Mouse (Mus musculus): ENCODE measurements at regions not wholly inside any gene's neighbourhood (a gene's known extent, or its start where the extent isn't known, plus 50 kb on each side); places are given as distances from the start of the nearest gene placed in this dataset.

GRCm38 (mm10) chr4:26016071-26016470, 216.0 kb upstream of the Fut9 start:
- DNase-seq (ENCODE audit: low spot score in 2 of 2), result no peak

GRCm38 (mm10) chr4:26000364-26000763, 200.3 kb upstream of the Fut9 start:
- no peak for DNase-seq (ENCODE audit: low spot score in 2 of 2)

GRCm38 (mm10) chr4:25998561-25998960, 198.5 kb upstream of the Fut9 start:
- DNase-seq (ENCODE audit: low spot score in 2 of 2), result no peak

- peak; percentile 30 to 68 for DNase-seq (ENCODE audit: low spot score in 2 of 2)
Measured at GRCm38 (mm10) chr4:25955696-25956348, 155.8 kb upstream of the Fut9 start.

- DNase-seq (ENCODE audit: low spot score in 2 of 2), result no peak
Measured at GRCm38 (mm10) chr4:25932546-25932945, 132.5 kb upstream of the Fut9 start.

GRCm38 (mm10) chr4:25895381-25895980, 95.4 kb upstream of the Fut9 start:
- no peak for DNase-seq (ENCODE audit: low spot score in 2 of 2)

GRCm38 (mm10) chr4:25891888-25892661, 92.0 kb upstream of the Fut9 start:
- DNase-seq (ENCODE audit: low spot score in 2 of 2), result no peak

Measured in right cerebral cortex, postnatal 10 days (tissue).